Mouse (Mus musculus): ENCODE measurements around the gene 1700012B07Rik. TPM values are rescaled to one million over a fixed set of nuclear protein-coding genes. Genes with fewer than 3 reads are reported as not detected.
A peak's percentile ranks its signal among the peaks of the same experiment; 100 is the strongest.

1700012B07Rik gene
- total RNA-seq, 2 experiments from 2014 or later: not detected

GRCm38 (mm10) chr11:109846343-109846742 is 18.5 kb upstream of the 1700012B07Rik start:
- no peak for DNase-seq

DNA sequence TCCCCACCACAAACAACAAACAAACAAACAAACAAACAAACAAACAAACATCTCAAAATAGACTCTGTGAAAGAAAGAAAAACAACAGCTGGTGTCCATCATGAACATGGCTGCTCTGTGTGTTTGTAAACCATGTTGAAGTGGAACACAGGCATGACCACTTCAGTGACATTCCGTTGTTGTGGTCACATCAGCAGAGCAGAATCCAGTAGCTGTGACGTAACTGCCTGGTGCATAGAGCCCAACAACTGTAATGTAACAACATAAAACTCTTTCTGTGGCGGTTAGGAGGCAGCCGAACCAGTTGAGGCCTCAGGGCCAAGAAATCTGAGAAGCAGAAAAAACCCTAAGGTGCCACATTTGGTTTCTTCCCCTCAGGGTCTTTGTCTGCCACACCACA is 17.8 kb upstream of the 1700012B07Rik start:
- no peak for DNase-seq

DNA sequence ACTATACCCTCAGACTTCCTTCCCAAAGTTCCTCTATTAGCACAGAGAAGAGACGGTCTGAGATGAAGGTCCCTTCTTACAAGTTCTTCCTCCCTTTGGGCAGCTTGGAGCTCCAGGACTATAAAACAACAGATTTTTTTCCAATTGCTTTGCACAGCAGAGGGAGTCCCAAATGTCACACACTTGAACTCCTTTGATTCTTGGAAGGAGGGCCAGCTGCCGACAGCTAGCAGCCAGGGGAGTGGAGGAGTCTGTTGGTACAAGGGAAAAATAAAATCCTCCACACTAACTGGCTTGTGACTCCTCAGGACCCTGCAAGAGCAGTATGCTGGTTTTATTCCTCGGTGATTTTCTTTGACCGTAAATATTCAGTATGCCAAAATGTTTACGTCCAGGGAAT is 16.6 kb upstream of the 1700012B07Rik start:
- no peak for DNase-seq

GRCm38 (mm10) chr11:109830368-109830767 is 2.5 kb upstream of the 1700012B07Rik start:
- DNase-seq: no peak

DNA sequence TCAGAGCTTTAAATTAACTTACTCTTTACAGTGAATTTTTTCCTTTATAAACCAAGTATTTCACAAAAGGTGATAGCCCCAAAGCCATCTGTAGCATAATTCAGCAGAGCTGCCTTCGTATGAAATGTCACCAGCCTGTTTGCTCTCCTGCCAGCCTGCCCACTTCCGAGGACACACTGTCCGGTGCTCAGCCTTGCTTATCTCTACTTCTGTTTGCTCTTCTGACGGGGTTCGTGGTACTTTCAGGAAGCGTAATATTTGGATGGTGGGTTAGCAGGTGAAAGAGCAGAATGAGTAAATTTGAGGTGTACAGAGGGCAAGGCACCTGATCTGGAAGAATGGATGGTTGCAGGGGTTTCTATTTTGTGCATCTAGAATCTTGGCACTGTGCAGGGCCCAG is 5.6 kb downstream of the 1700012B07Rik start:
- DNase-seq: peak; percentile 21

DNA sequence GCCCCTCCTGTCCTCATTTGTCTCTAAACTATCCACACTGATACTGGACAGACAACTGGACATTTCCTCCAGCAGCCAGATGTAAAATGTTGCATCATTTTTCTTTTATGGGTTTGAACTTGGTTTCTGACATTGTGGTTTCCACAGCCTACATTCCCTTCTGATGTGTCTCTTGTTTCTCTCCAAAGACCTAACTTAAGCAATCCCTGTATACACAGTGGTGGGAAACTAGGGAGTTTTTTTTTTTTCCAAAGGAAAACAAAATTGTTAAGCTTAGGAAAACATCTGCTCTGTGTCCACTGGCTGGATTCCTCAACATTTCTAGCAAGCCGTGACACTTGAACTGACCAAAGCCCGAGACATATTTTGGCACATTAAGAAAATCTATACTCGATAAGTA is 10.4 kb downstream of the 1700012B07Rik start:
- no peak for DNase-seq

DNA sequence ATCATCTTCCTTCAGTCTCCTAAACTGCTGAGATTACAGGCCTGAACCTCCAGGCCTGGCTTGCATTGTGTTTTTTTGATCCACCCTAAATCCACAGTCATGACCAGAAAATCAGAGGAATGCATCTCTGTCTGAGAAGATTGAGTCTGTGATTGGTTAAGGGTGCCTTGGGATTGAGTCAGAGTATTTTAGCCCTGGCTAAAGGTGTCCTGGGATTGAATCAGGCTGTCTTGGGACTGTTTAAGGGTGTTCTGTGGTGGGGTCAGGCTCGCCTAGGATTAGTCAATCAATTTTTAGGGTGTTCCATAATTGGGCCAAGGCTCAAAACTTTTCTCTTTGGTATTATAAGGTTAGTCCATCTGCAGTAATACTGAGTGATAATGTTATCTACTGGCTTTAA is 10.9 kb downstream of the 1700012B07Rik start:
- DNase-seq: no peak

- DNase-seq: peak; percentile 51
These were observed 16.1 kb downstream of the 1700012B07Rik start for GRCm38 (mm10) chr11:109811721-109812120.

GRCm38 (mm10) chr11:109809175-109809855 is 18.5 kb downstream of the 1700012B07Rik start:
- DNase-seq: no peak

- no peak for DNase-seq
These were observed 26.3 kb downstream of the 1700012B07Rik start for GRCm38 (mm10) chr11:109801515-109801914.

GRCm38 (mm10) chr11:109797531-109797930 is 30.3 kb downstream of the 1700012B07Rik start:
- no peak for DNase-seq

DNA sequence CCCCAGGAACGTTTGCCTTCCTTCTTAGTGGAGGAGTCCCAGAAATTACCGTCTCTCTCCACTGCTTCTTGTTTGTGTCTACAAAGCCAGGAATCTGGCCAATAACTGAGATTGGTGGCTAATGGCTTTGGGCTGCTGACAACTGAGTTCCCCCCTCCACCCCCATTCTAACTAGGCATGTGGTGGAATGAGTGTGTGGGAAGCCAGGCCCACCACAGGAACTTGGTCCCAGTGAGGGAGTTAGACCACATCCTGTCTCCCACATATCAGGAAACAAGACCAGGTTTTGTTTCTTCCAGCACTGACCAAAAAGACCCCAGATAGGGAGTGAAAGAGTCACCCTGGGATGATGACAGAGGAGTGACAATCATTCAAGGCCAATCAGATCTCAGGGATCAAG is 32.3 kb downstream of the 1700012B07Rik start:
- DNase-seq: no peak

- no peak for DNase-seq
These were observed 34.3 kb downstream of the 1700012B07Rik start for GRCm38 (mm10) chr11:109793578-109793977.

- no peak for DNase-seq
These were observed 35.3 kb downstream of the 1700012B07Rik start for GRCm38 (mm10) chr11:109792401-109792997.

- DNase-seq: no peak
These were observed 35.9 kb downstream of the 1700012B07Rik start for GRCm38 (mm10) chr11:109791965-109792364.

DNA sequence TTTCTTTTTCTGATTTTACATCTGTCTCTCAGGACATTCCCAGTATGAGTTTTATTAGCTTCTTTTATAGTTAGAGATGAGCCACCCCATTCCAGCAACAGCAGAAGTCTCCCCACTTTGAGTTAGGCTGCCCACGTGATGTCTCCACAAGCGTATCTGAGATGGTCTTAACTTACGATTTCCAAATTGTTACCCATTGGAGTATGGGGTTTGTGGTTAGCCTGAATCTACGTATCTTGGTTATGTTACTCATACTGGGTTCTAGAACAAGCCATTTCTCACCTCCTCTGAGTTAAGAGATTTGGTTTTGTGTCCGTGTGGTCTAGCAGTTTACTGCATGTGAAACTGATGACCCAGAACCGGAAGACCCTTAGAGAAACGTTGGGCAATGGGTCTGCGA is 37.6 kb downstream of the 1700012B07Rik start:
- DNase-seq: no peak

GRCm38 (mm10) chr11:109785392-109785791 is 42.5 kb downstream of the 1700012B07Rik start:
- DNase-seq: no peak

DNA sequence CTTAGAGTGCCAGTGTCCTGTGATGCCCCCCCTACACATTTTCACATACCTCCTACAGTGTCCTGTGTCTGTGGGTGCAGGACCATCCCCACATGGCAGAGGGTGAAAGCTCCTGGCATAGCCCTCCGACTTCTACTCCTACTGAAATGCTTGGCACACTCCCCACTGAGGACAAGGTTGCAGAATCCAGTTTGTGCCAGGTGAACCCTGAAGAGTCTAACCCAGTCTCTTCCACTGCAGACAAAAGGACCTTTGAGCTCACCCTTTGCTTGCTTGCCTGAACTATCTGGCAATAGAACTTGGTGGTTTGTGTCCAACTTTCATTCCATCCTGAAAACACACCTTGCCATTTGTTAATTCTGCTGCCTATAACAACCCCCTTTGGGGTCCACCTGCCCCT is 56.5 kb downstream of the 1700012B07Rik start:
- DNase-seq: no peak

GRCm38 (mm10) chr11:109770185-109770584 is 57.7 kb downstream of the 1700012B07Rik start:
- DNase-seq: no peak

- DNase-seq: no peak
These were observed 58.8 kb downstream of the 1700012B07Rik start for GRCm38 (mm10) chr11:109769091-109769490.

GRCm38 (mm10) chr11:109760063-109760462 is 67.8 kb downstream of the 1700012B07Rik start:
- DNase-seq: no peak

- peak; percentile 57 for DNase-seq
These were observed 69.1 kb downstream of the 1700012B07Rik start for GRCm38 (mm10) chr11:109758616-109759215.

GRCm38 (mm10) chr11:109754105-109754602 is 73.7 kb downstream of the 1700012B07Rik start:
- DNase-seq: no peak

All from adrenal gland, postnatal 10 days (tissue).